Mouse (Mus musculus) bone marrow macrophage, adult 2 months (primary cell): ENCODE data around the gene Zfp865.

Source experiments
- CTCF ChIP-seq: IDR thresholded peaks from 2 replicates; pipeline ENCODE4 v1.5.1; 2012; ENCODE audit warnings: low read depth, mild to moderate bottlenecking, low read length, moderate library complexity
- POLR2A ChIP-seq: IDR thresholded peaks from 2 replicates; pipeline ENCODE4 v1.6.1; 2012; ENCODE audit warnings: mild to moderate bottlenecking, low read depth, low read length, borderline replicate concordance

- TF ChIP-seq CTCF: no peak
- TF ChIP-seq POLR2A: no peak
These were observed 16.0 kb downstream of the Zfp865 start for GRCm38 (mm10) chr7:5036136-5036535.
